In genomic region chr2:168466066-168466465, GRCm38 (mm10) we compare ENCODE assay signal across 8 mouse cellular contexts.
DNase-seq lines count a peak whose midpoint lies in the region; ATAC-seq lines count a peak whose summit lies in the region.

No protein-coding gene starts in this region.

- H3K4me1 ChIP-seq in heart, embryonic 12.5 days (replicated peaks): peaks cover 9% of the 10 kb centered on the region
- peaks cover 40% of the 10 kb centered on the region for H3K4me1 ChIP-seq in embryonic facial prominence, embryonic 13.5 days
- no peaks in the 10 kb centered on the region for H3K4me1 ChIP-seq in liver, embryonic 12.5 days
- H3K4me1 ChIP-seq in forebrain, embryonic 15.5 days: peaks cover 7% of the 10 kb centered on the region; the same call in 1 of the 2 replicates

- DNase-seq in heart, adult 11 months: peak; percentile 98
- peak; percentile 80 for DNase-seq in MN1 (ENCODE audit: low spot score)
- DNase-seq in heart, postnatal 25 days (ENCODE audit: low spot score): peak; percentile 64
- DNase-seq in B cell, adult 2 months: no peak

- H3K9me3 ChIP-seq in heart, embryonic 12.5 days (replicated peaks): no peaks in the 10 kb centered on the region
- H3K9me3 ChIP-seq in embryonic facial prominence, embryonic 13.5 days: no peaks in the 10 kb centered on the region
- no peaks in the 10 kb centered on the region for H3K9me3 ChIP-seq in liver, embryonic 12.5 days (replicated peaks)
- H3K9me3 ChIP-seq in forebrain, embryonic 15.5 days: no peaks in the 10 kb centered on the region

- 58% methylated on average over 9 of the region's 9 CpGs for WGBS in heart, embryonic 12.5 days
- 11% methylated on average over 9 of the region's 9 CpGs for WGBS in embryonic facial prominence, embryonic 13.5 days
- 53% methylated on average over 9 of the region's 9 CpGs for WGBS in liver, embryonic 12.5 days (ENCODE audit: insufficient replicate concordance)
- 56% methylated on average over 9 of the region's 9 CpGs for WGBS in forebrain, embryonic 15.5 days

- ATAC-seq in heart, embryonic 12.5 days (ENCODE audit: insufficient number of reproducible peaks, low FRiP score): no peak
- ATAC-seq in embryonic facial prominence, embryonic 13.5 days (ENCODE audit: insufficient number of reproducible peaks, insufficient read depth, low FRiP score, low TSS enrichment, low read depth): no peak
- ATAC-seq in liver, embryonic 12.5 days: no peak
- no peak for ATAC-seq in forebrain, embryonic 15.5 days (replicated peaks)

- H3K9ac ChIP-seq in heart, embryonic 12.5 days: no peak overlapping the region
- 0 out of 2 replicates have a peak overlapping the region, but pooled peaks have one; percentile 11 for H3K9ac ChIP-seq in embryonic facial prominence, embryonic 13.5 days
- no peak overlapping the region for H3K9ac ChIP-seq in liver, embryonic 12.5 days
- no peak overlapping the region for H3K9ac ChIP-seq in forebrain, embryonic 15.5 days (replicated peaks)

- intact Hi-C loops in heart, postnatal 25 days (cut with DNase I): no loop called here

- H3K4me2 ChIP-seq in heart, embryonic 12.5 days: no peak overlapping the region
- H3K4me2 ChIP-seq in embryonic facial prominence, embryonic 13.5 days: no peak overlapping the region
- H3K4me2 ChIP-seq in liver, embryonic 12.5 days: no peak overlapping the region
- no peak overlapping the region for H3K4me2 ChIP-seq in forebrain, embryonic 15.5 days (replicated peaks)

- H3K36me3 ChIP-seq in heart, embryonic 12.5 days: no peaks in the 10 kb centered on the region
- no peaks in the 10 kb centered on the region for H3K36me3 ChIP-seq in embryonic facial prominence, embryonic 13.5 days
- H3K36me3 ChIP-seq in liver, embryonic 12.5 days: no peaks in the 10 kb centered on the region
- no peaks in the 10 kb centered on the region for H3K36me3 ChIP-seq in forebrain, embryonic 15.5 days

- H3K27me3 ChIP-seq in heart, embryonic 12.5 days (replicated peaks): peaks cover 76% of the 10 kb centered on the region
- H3K27me3 ChIP-seq in embryonic facial prominence, embryonic 13.5 days: no peaks in the 10 kb centered on the region
- peaks cover 14% of the 10 kb centered on the region; the same call in 1 of the 2 replicates for H3K27me3 ChIP-seq in liver, embryonic 12.5 days (replicated peaks)
- no peaks in the 10 kb centered on the region for H3K27me3 ChIP-seq in forebrain, embryonic 15.5 days

- H3K4me3 ChIP-seq in heart, embryonic 12.5 days: no peak overlapping the region
- no peak overlapping the region for H3K4me3 ChIP-seq in embryonic facial prominence, embryonic 13.5 days
- no peak overlapping the region for H3K4me3 ChIP-seq in liver, embryonic 12.5 days
- H3K4me3 ChIP-seq in forebrain, embryonic 15.5 days: no peak overlapping the region

- no peak overlapping the region for H3K27ac ChIP-seq in heart, embryonic 12.5 days (ENCODE audit: poor library complexity, severe bottlenecking)
- peak overlapping the region; percentile 66 for H3K27ac ChIP-seq in embryonic facial prominence, embryonic 13.5 days
- no peak overlapping the region for H3K27ac ChIP-seq in liver, embryonic 12.5 days
- H3K27ac ChIP-seq in forebrain, embryonic 15.5 days (replicated peaks): no peak overlapping the region

Comparison
In these comparisons a context has a peak if more than half of its experiments do, and no peak if none do; other contexts are left out.
1. DNase-seq: peak in heart, adult 11 months (single experiment), MN1 (single experiment) and heart, postnatal 25 days (single experiment); none in B cell, adult 2 months (0 of 2).